Mouse (Mus musculus): ENCODE measurements around the gene Grhl1.

Gene Grhl1

GRCm38 (mm10) chr12:24645901-24646300, 73.8 kb downstream of the Grhl1 start:
- no peak for DNase-seq (ENCODE audit: low spot score)

GRCm38 (mm10) chr12:24648094-24648493, 76.0 kb downstream of the Grhl1 start:
- DNase-seq (ENCODE audit: low spot score): no peak

- DNase-seq (ENCODE audit: low spot score): no peak
These were observed 78.5 kb downstream of the Grhl1 start for GRCm38 (mm10) chr12:24650415-24651062.

- DNase-seq (ENCODE audit: low spot score): peak; percentile 98
These were observed 79.0 kb downstream of the Grhl1 start, which contains the start of gene Klf11 for GRCm38 (mm10) chr12:24651063-24651557. Klf11 (plus strand) TSS chr12:24651274.

- peak; percentile 98 for DNase-seq (ENCODE audit: low spot score)
These were observed 79.7 kb downstream of the Grhl1 start for GRCm38 (mm10) chr12:24651642-24652342.

- no peak for DNase-seq (ENCODE audit: low spot score)
These were observed 82.2 kb downstream of the Grhl1 start for GRCm38 (mm10) chr12:24654065-24654862.

- no peak for DNase-seq (ENCODE audit: low spot score)
These were observed 84.4 kb downstream of the Grhl1 start for GRCm38 (mm10) chr12:24656436-24656835.

GRCm38 (mm10) chr12:24658998-24659397, 86.9 kb downstream of the Grhl1 start:
- no peak for DNase-seq (ENCODE audit: low spot score)

- no peak for DNase-seq (ENCODE audit: low spot score)
These were observed 87.8 kb downstream of the Grhl1 start for GRCm38 (mm10) chr12:24659923-24660322.

GRCm38 (mm10) chr12:24661100-24661499, 89.0 kb downstream of the Grhl1 start:
- DNase-seq (ENCODE audit: low spot score): no peak

- no peak for DNase-seq (ENCODE audit: low spot score)
These were observed 90.0 kb downstream of the Grhl1 start for GRCm38 (mm10) chr12:24662131-24662530.

All from lung, postnatal 25 days (tissue).